Mouse (Mus musculus): ENCODE measurements at regions not wholly inside any gene's neighbourhood (a gene's known extent, or its start where the extent isn't known, plus 50 kb on each side); places are given as distances from the start of the nearest gene placed in this dataset.
A peak's percentile ranks its signal among the peaks of the same experiment; 100 is the strongest.
"Not testable (repeated sequence)": the region's sequence is repeated elsewhere in the genome, so short reads cannot be mapped to it uniquely, and the experiment has no call there.

GRCm38 (mm10) chr9:120233011-120233410, 68.3 kb upstream of the Myrip start:
- intact Hi-C loops (cut with DNase I) = no loop called here
- peak in 1 of 2 experiments; percentile 18 for DNase-seq (ENCODE audit: extremely low spot score in 1 of 2, low spot score in 2 of 2)
- TF ChIP-seq CTCF (IDR thresholded peaks at IDR 0.05) = no peak
- Histone ChIP-seq H3K27ac (peak overlapping the region; percentile 72), H3K4me3 (no peak overlapping the region)

GRCm38 (mm10) chr9:120235054-120235453, 66.3 kb upstream of the Myrip start:
- intact Hi-C loops (cut with DNase I); DNase-seq (ENCODE audit: extremely low spot score in 1 of 2, low spot score in 2 of 2); H3K4me3 ChIP-seq; H3K27ac ChIP-seq: not testable (repeated sequence)
- TF ChIP-seq CTCF (IDR thresholded peaks at IDR 0.05) = peak; percentile 17; the same call in 1 of the 2 replicates

DNA sequence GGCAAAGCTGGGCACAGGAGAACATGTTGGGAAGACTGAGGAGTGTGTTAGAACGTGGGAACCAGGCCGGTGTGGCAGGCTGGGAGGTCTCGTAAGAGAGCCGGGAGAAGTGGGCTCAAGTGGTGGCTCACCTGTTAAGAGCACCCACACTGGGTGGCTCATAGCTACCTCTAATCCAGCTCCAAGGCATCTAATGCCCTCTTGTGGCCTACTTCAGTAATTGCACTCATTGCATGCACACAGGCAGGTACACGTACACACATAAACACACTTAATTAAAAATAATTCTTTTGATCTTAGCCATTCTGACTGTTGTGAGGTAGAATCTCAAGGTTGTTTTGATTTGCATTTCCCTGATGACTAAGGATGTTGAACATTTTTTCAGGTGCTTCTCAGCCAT, 55.9 kb upstream of the Myrip start:
- H3K4me3 ChIP-seq = no peak overlapping the region
- H3K27ac ChIP-seq = no peak overlapping the region
- peak; percentile 25; the same call in 1 of the 2 replicates for TF ChIP-seq CTCF (IDR thresholded peaks at IDR 0.05)
- no peak for DNase-seq (ENCODE audit: extremely low spot score in 1 of 2, low spot score in 2 of 2)
- intact Hi-C loops (cut with DNase I) = no loop called here

DNA sequence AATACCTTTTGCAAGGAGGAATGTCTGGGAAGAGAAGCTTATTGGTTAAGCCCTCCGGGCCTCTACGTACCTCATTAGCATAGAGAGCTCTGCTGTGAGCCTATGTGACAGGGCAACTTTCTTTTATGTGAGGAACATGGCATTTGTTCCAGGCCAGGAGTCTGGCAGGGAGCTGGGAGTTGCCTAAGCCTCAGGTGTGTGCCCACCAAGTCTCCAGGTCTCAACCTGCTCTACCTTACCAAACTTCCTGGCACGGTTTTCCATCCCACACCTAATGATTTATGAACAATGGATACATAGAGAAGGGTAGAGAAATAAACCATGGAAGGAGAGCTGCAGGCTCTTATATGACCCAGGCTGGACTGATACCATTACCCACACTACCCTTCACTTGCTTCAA, 52.6 kb upstream of the Myrip start:
- H3K4me3 ChIP-seq = no peak overlapping the region
- no peak for DNase-seq (ENCODE audit: extremely low spot score in 1 of 2, low spot score in 2 of 2)
- no peak for TF ChIP-seq CTCF (IDR thresholded peaks at IDR 0.05)
- no peak overlapping the region for H3K27ac ChIP-seq
- intact Hi-C loops (cut with DNase I) = no loop called here

Measured in left cerebral cortex, adult 2 months (tissue).